Mouse (Mus musculus) kidney, postnatal 25 days (tissue): ENCODE results near the gene Fam155a.
"Not testable (repeated sequence)": the region's sequence is repeated elsewhere in the genome, so short reads cannot be mapped to it uniquely, and the experiment has no call there.

ENCODE experiments used
- DNase-seq, 2 experiments: peaks; one replicate each; pipeline ENCODE4 v3.0.0; 2021; ENCODE audit warnings: mixed read lengths in 2 of 2

Fam155a gene

DNA sequence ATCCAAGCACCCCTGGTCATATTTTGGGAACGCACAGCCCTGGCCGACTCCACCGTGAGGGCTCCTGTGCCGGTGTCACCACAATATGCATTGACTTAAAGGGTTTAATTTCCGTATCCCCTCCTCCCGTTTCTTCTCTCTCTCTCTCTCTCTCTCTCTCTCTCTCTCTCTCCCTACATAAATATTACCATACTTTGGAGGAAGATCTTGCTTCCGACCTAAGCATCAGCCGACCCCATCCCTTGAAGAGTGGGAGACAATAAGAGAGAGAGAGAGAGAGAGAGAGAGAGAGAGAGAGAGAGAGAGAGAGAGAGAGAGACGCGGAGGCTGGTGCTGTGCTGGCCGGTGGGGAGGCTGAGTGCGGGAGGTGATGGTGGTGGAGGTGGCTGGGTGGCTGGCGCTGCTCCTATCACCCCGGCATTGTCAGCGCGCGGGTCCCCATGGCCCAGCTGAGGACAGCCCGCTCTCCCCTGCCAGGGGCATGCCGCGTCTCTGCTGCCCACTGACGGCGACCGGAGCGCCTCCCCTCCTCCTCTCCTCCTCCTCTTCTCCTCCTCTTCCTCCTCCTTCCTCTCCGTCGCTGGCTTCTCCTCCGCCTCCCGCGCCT lies at the start of gene Fam155a:
Gene Fam155a (minus strand): TSS at position 163 of the 607 bp plus-strand sequence.
- DNase-seq = no peak

- DNase-seq = no peak
Observed at GRCm38 (mm10) chr8:9813273-9813946, 42.4 kb upstream of the Fam155a start.

DNA sequence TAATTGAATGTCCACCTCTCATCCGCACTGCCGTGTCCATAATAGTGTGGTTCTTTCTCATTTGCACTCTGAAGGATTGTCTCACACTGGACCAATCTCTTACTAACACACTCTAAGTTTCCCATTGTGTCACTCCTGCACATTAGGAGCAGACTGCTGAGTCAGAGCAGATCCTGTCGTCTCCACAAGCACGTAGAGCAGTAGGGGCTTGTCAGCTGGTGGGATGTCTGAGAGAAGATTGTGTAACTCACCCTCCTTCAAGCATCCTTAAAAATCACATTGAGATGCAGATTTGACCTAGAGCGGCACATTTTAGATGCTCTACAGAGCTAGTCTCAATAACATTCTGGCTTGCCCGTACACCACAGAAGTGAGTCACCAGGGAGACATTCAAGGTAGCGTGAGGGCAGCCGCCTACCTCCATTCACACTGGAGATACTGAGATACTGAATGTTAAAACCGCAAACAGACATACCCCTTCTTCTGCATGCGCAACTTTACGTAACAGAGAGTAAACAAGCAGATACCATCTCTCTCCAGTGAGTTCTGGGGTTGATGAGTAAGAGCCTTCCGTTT lies 40.1 kb upstream of the Fam155a start:
- no peak for DNase-seq

DNA sequence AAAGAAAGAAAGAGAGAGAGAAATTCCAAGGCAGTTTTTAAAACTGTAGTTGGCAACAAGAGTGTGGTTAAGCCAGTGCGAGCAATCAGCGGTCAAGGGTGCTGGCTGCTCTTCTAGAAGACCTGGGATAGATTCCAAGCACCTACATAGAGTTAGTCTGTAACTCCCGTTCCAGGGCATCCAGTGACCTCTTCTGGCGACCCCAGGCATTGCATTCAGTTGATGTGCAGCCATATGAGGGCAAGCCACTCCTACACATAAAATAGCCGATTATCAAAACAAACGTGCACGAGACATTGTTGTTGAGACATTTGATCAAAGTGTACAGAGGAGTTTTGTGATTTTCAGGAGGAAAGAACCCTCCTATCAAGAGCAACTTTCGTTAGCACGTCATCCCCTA lies 37.6 kb upstream of the Fam155a start:
- no peak for DNase-seq

DNA sequence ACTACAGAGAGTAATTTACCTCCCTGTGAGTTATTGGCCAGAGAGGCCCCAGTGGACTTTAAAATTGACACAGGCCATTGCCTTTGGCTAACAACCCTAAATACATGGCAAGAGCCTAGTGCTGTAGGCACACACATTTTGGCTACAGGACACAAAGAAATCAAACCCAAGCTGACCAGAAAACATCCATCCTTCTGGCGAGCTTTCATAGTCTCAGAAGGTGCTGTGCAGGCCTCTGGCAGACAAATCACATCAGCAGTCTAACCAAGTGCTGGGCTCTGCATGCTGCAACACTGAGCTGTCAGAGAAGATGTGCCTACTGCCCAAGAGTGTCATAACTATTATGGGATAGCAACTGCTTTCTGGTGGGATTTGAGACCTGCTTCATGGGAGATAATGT lies 34.7 kb upstream of the Fam155a start:
- DNase-seq = no peak

- not testable (repeated sequence) for DNase-seq
Observed at GRCm38 (mm10) chr8:9800346-9800745, 29.4 kb upstream of the Fam155a start.

DNA sequence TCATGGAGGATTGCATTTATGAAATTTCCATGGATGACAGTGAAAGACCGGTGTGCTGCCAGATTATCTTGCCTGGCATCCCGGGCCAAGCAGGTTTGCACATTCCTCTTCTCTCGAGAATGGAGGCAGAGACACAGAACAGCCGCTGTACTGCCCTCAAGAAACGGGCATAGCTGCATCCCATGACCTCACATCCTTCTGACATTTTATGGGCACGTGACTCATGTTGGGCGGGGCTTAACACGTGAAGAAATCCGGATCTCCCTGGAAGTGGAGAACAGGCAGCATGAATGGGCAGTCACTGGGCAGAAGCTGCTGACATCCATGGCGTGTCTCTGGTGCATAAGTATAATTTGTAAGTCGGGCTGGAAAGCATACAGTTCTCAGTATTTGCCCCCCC lies 29.0 kb upstream of the Fam155a start:
- no peak for DNase-seq

DNA sequence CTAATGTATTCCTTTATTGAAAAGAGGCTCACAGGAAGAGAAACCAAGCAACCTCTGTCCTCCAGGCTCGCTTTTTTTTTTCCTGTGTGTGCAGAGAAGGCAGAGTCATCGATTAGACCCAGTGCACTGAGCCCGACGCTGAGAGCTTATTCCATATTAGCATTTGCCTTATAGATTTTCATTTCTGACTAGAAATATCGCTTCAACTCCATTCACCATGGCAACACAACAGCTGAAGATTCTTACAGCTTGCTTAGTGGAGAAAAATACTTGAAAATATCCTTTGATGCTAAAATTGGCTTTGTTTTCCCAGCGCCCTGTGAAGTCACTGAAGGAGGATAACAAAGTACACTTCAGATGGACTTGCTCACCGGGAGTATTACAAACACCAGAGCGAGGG lies 26.6 kb upstream of the Fam155a start:
- no peak for DNase-seq

DNA sequence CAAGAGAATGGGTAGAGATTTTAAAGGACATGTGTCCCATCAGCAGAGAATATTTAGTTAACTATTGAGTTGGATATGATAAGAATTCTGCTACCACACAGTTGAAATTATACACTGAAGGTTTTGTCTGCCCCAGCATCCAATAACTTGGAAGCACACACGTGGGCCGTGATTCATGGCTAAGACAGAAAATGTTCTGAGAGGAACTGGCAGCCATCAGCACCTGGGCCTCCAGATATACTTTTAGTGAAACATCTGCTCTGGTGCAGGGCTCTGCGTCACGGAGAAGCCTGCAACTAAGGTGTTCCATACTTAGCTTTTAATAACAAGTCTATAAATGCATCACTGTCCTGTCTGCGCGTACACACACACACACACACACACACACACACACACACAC lies 24.8 kb upstream of the Fam155a start:
- no peak for DNase-seq

DNA sequence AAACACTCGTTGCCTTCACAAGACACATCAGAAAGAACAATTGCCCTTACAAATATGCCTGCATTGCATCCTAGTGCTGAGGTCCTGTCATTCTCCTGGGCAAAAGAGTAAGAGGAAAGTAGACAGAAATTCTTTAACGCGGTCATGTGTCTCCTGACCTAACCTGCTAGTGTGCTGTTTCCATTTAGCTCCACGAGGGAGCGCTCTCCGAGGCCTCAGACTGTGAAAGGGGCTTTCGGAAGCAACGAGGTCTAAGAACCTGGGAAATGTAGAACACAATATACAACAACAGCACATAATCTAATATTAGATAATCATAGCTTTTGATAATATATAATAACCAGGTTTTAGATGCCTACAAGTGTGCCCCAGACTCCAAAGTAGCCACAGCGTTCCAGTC lies 22.4 kb upstream of the Fam155a start:
- DNase-seq = no peak

DNA sequence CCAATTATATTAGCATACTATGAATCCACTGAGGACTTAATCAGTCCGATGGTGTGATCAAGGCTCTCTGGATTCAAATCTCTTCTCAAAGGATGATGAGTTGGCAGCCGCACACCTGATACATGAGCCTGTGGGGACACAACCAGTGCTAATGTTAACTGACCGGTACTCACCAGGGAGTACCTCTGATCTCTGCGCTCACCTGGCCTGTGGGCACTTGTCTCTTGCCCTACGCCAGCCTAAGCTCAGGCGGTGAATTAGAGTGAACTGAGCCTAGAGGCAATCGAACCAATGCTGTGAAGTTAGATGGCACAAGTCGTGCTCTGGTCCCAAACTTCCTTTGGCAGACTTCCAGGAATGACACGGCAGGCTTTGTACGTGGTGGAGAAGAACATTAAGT lies 9.4 kb upstream of the Fam155a start:
- DNase-seq = no peak

- DNase-seq = no peak
Observed at GRCm38 (mm10) chr8:9778148-9778547, 7.2 kb upstream of the Fam155a start.

DNA sequence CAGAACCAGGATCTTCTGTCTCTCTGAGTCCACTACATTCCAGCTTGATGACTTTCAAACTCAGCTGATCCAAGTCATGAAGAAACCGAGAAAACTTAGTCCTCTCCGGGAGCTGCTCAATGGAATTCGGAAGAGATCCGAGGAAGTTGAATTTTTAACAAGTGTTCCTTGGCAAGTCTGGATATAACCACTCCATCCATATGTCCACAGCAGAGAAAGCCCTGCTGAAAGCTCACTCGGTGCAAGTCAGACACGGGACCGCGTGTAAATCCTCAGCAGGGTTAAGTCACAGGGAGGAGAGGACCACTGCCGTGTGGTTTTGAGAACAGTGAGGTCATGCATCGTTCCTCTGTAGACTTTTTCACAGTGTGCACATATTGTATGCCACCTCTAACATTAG lies 5.9 kb upstream of the Fam155a start:
- no peak for DNase-seq

- DNase-seq = no peak
Observed at GRCm38 (mm10) chr8:9772519-9772840, 1.5 kb upstream of the Fam155a start.

- no peak for DNase-seq
Observed at GRCm38 (mm10) chr8:9771606-9772518, 901 bp upstream of the Fam155a start.

- peak in 1 of 2 experiments; percentile 28 for DNase-seq
Observed at GRCm38 (mm10) chr8:9770261-9770998, 531 bp downstream of the Fam155a start.

DNA sequence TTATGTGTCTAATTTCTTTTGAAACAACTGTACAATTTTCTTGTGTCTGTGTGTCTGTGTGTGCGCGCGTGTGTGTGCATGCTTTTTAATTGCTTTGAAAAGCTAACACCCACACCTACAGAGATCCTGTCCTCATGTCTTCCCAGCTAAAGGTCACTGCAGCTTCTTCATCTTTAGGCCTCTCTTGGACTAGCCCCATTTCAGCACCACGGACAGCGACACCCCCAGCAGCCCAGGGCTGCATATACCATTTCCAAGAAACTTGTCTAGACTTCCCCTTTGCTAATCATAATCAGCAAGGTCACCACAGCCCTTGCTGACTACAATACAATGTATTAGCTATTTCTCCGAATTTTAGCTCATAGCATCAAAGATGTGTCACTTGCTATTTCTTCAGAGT lies 1.9 kb downstream of the Fam155a start:
- peak; percentile 56 to 74 for DNase-seq

- no peak for DNase-seq
Observed at GRCm38 (mm10) chr8:9735169-9735568, 35.8 kb downstream of the Fam155a start.

GRCm38 (mm10) chr8:9709791-9710190 lies 61.2 kb downstream of the Fam155a start:
- no peak for DNase-seq

DNA sequence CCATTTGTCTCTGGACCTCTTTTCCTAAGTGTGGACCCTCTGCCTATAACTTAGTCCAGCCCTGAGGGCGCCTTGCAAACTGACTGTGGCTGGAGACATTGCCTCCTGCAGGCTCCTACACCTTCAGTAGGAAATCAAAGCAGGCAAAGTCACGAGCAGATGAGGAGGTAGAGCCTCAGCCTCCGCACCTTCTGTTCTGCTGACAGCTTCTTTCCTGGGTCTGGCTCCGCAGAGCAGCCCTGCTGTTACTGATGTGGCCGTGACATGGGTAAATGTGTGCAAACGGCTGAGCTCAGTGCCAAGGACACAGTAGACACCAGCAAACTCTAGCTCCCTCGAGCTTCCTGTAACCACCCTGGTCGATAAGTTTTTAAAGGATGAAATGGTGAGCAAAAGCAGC lies 63.5 kb downstream of the Fam155a start:
- no peak for DNase-seq

- DNase-seq = no peak
Observed at GRCm38 (mm10) chr8:9694794-9695193, 76.2 kb downstream of the Fam155a start.

GRCm38 (mm10) chr8:9692370-9692769 lies 78.6 kb downstream of the Fam155a start:
- no peak for DNase-seq

DNA sequence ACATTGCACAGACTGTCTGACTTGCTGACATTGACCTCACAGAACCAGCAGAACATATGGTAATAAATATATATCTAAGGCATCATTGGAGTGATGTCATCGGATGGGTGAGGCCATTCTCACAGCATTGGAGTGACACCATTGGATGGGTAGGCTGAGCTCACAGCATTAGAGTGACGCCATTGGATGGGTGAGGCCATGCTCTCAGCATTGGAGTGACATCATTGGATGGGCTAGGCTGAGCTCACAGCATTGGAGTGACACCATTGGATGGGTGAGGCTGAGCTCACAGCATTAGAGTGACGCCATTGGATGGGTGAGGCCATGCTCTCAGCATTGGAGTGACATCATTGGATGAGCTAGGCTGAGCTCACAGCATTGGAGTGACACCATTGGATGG lies 110.9 kb downstream of the Fam155a start:
- not testable (repeated sequence) for DNase-seq
